Mouse (Mus musculus): ENCODE results near the gene Pfkl. TPM values are rescaled to one million over a fixed set of nuclear protein-coding genes. Genes with fewer than 3 reads are reported as not detected.
"Not testable (repeated sequence)": the region's sequence is repeated elsewhere in the genome, so short reads cannot be mapped to it uniquely, and the experiment has no call there.

Gene Pfkl
- total and polyA plus RNA-seq, 2 experiments from 2014 or later = 98.5 to 166 TPM

DNA sequence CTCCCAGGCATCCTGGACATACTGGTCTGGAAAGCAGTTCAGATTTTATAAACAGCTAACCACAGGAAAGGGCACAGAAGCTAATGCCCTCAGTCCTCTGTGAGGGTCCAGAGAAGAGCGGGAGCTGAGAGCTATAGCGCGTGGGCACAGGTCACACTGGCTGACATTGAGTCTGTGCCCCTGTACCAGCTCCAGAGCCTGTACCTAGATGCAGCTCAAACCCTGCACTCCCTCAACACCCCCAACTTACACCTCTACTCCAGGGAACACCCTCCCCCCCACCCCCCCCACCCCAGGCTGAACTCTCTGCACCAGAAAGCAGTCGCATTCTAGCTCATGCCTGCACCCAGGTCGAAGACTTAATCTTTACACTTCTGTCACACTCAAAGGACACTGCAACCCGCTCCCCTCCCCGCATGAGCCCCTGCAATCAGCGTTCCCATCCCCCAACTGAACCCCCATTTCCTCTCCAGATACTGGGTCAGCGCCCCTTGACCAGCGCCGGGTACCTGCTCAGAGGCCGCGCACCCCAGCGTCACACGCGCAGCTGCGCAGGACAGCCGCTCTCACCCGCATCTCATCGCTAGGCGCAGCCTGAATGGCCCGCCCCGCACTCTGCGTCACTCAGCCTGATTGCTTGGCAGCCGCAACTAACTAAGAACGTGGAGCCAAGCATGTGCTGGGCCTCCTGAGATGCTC, 40.5 kb downstream of the Pfkl start:
- Histone ChIP-seq H3K4me1 (ENCODE audit: insufficient read depth, low read length) (no peaks in the 10 kb centered on the region), H3K9ac (replicated peaks; ENCODE audit: low read length, poor library complexity, severe bottlenecking) (peak overlapping the region; percentile 37), H3K36me3 (ENCODE audit: insufficient read depth, low read length) (0 out of 2 replicates have a peak, but pooled peaks cover 4% of the 10 kb centered on the region), H3K27me3 (ENCODE audit: insufficient read depth, low read length) (peaks cover 3% of the 10 kb centered on the region; the same call in 1 of the 2 replicates), H3K4me3 (ENCODE audit: low read depth, low read length) (peak overlapping the region; percentile 42), H3K9me3 (ENCODE audit: low read length) (no peaks in the 10 kb centered on the region), H3K27ac (ENCODE audit: low read depth, low read length) (no peak overlapping the region), H3K4me2 (ENCODE audit: low read depth, low read length, poor library complexity, severe bottlenecking) (peak overlapping the region; percentile 78)
- 5% methylated on average over 25 of the region's 26 CpGs for WGBS
- ATAC-seq (ENCODE audit: low FRiP score) = peak; percentile 74
- no peak for TF ChIP-seq CTCF (IDR thresholded peaks at IDR 0.05)
- peak; percentile 74 for DNase-seq (ENCODE audit: low spot score)

GRCm38 (mm10) chr10:77963971-77964370, 45.9 kb downstream of the Pfkl start:
- Histone ChIP-seq H3K9me3 (ENCODE audit: low read length) (no peaks in the 10 kb centered on the region), H3K36me3 (ENCODE audit: insufficient read depth, low read length) (0 out of 2 replicates have a peak, but pooled peaks cover 4% of the 10 kb centered on the region), H3K9ac (replicated peaks; ENCODE audit: low read length, poor library complexity, severe bottlenecking) (no peak overlapping the region), H3K4me1 (ENCODE audit: insufficient read depth, low read length) (no peaks in the 10 kb centered on the region), H3K27ac (ENCODE audit: low read depth, low read length) (no peak overlapping the region), H3K4me2 (ENCODE audit: low read depth, low read length, poor library complexity, severe bottlenecking) (no peak overlapping the region), H3K4me3 (ENCODE audit: low read depth, low read length) (no peak overlapping the region), H3K27me3 (ENCODE audit: insufficient read depth, low read length) (peaks cover 3% of the 10 kb centered on the region; the same call in 1 of the 2 replicates)
- TF ChIP-seq CTCF (IDR thresholded peaks at IDR 0.05) = no peak
- DNase-seq (ENCODE audit: low spot score) (no peak), ATAC-seq (ENCODE audit: low FRiP score) (no peak)
- 74% methylated on average over 6 of the region's 6 CpGs for WGBS

DNA sequence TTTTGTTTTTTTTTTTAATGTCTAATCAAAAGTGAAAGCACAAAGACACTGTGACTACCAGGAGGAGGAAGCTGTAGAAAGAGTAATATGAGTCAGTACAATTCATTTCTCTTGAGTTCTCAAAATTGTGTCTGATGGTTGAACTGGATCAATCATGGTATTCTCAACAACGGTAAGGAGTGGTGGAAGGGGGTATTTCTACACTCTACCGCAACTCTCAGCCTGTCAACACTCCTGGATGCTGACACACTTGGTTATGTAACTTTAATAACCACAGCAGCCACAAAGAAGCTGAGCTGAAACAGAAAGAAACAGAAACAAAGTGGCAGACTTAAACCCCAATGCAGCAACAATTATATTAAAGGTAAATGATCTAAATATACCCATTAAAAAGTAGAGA, 47.2 kb downstream of the Pfkl start:
- Histone ChIP-seq H3K4me1 (ENCODE audit: insufficient read depth, low read length) (no peaks in the 10 kb centered on the region), H3K9me3 (ENCODE audit: low read length) (no peaks in the 10 kb centered on the region), H3K4me2 (ENCODE audit: low read depth, low read length, poor library complexity, severe bottlenecking) (no peak overlapping the region), H3K27me3 (ENCODE audit: insufficient read depth, low read length) (no peaks in the 10 kb centered on the region), H3K36me3 (ENCODE audit: insufficient read depth, low read length) (0 out of 2 replicates have a peak, but pooled peaks cover 4% of the 10 kb centered on the region), H3K27ac (ENCODE audit: low read depth, low read length) (no peak overlapping the region), H3K4me3 (ENCODE audit: low read depth, low read length) (no peak overlapping the region), H3K9ac (replicated peaks; ENCODE audit: low read length, poor library complexity, severe bottlenecking) (no peak overlapping the region)
- DNase-seq (ENCODE audit: low spot score) = no peak
- no peak for TF ChIP-seq CTCF (IDR thresholded peaks at IDR 0.05)
- ATAC-seq (ENCODE audit: low FRiP score) = no peak
- 89% methylated on average over 2 of the region's 2 CpGs for WGBS

GRCm38 (mm10) chr10:77950468-77950867, 59.4 kb downstream of the Pfkl start:
- H3K4me3 ChIP-seq (ENCODE audit: low read depth, low read length); H3K9me3 ChIP-seq (ENCODE audit: low read length); H3K4me1 ChIP-seq (ENCODE audit: insufficient read depth, low read length); H3K36me3 ChIP-seq (ENCODE audit: insufficient read depth, low read length); H3K27me3 ChIP-seq (ENCODE audit: insufficient read depth, low read length); H3K4me2 ChIP-seq (ENCODE audit: low read depth, low read length, poor library complexity, severe bottlenecking); H3K9ac ChIP-seq (replicated peaks; ENCODE audit: low read length, poor library complexity, severe bottlenecking); ATAC-seq (ENCODE audit: low FRiP score); DNase-seq (ENCODE audit: low spot score); H3K27ac ChIP-seq (ENCODE audit: low read depth, low read length): not testable (repeated sequence)
- 91% methylated on average over 8 of the region's 12 CpGs for WGBS

DNA sequence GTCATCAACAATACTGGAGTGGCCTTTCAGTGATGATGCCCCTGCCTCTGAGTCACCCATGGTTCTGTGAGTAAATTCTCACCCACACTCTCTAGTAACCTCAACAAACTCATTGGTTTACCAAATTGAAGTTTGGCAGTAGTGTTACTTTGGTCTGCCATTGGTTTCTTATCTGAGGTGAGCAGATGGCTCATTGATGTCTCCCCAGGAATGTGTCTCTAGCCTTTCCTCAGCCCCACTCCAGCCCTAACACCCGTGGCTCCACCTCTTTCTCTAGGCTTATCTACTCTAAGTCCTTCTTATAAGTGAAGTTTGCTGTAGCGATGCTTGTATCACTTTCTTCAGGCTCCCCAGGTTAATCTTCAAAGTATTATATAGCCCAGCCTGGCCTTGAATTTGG, 70.2 kb downstream of the Pfkl start:
- no peaks in the 10 kb centered on the region for H3K9me3 ChIP-seq (ENCODE audit: low read length)
- TF ChIP-seq CTCF (IDR thresholded peaks at IDR 0.05) = no peak
- H3K27ac ChIP-seq (ENCODE audit: low read depth, low read length) = no peak overlapping the region
- WGBS = 77% methylated on average over 2 of the region's 2 CpGs
- no peaks in the 10 kb centered on the region for H3K27me3 ChIP-seq (ENCODE audit: insufficient read depth, low read length)
- H3K4me2 ChIP-seq (ENCODE audit: low read depth, low read length, poor library complexity, severe bottlenecking) = no peak overlapping the region
- ATAC-seq (ENCODE audit: low FRiP score) (no peak), DNase-seq (ENCODE audit: low spot score) (no peak)
- no peak overlapping the region for H3K9ac ChIP-seq (replicated peaks; ENCODE audit: low read length, poor library complexity, severe bottlenecking)
- H3K4me1 ChIP-seq (ENCODE audit: insufficient read depth, low read length) = no peaks in the 10 kb centered on the region
- 0 out of 2 replicates have a peak, but pooled peaks cover 5% of the 10 kb centered on the region for H3K36me3 ChIP-seq (ENCODE audit: insufficient read depth, low read length)
- no peak overlapping the region for H3K4me3 ChIP-seq (ENCODE audit: low read depth, low read length)

Other genes with a start within 250 kb of the Pfkl start
- not detected in 2 replicates for gene Gm3238, start 238.8 kb downstream of the Pfkl start, total RNA-seq (2014; rRNA removed)
- gene Gm3238, start 238.8 kb downstream of the Pfkl start, polyA plus RNA-seq (2015; fragmentation: Nextera tagmentation; extraction: Ambion mirVana) = not detected in 2 replicates
- gene Gm7138, start 233.1 kb downstream of the Pfkl start, total RNA-seq (2014; rRNA removed) = not detected in 2 replicates
- gene Gm7138, start 233.1 kb downstream of the Pfkl start, polyA plus RNA-seq (2015; fragmentation: Nextera tagmentation; extraction: Ambion mirVana) = not detected in 2 replicates
- not detected in 2 replicates for gene Gm3250, start 227.5 kb downstream of the Pfkl start, total RNA-seq (2014; rRNA removed)
- not detected in 2 replicates for gene Gm3250, start 227.5 kb downstream of the Pfkl start, polyA plus RNA-seq (2015; fragmentation: Nextera tagmentation; extraction: Ambion mirVana)
- not detected in 2 replicates for gene Gm7137, start 221.9 kb downstream of the Pfkl start, total RNA-seq (2014; rRNA removed)
- not detected in 2 replicates for gene Gm7137, start 221.9 kb downstream of the Pfkl start, polyA plus RNA-seq (2015; fragmentation: Nextera tagmentation; extraction: Ambion mirVana)
- gene Gm9639, start 215.0 kb downstream of the Pfkl start, total RNA-seq (2014; rRNA removed) = not detected in 2 replicates
- gene Gm9639, start 215.0 kb downstream of the Pfkl start, polyA plus RNA-seq (2015; fragmentation: Nextera tagmentation; extraction: Ambion mirVana) = not detected in 2 replicates
- not detected in 2 replicates for gene Gm19668, start 210.9 kb downstream of the Pfkl start, total RNA-seq (2014; rRNA removed)
- gene Gm19668, start 210.9 kb downstream of the Pfkl start, polyA plus RNA-seq (2015; fragmentation: Nextera tagmentation; extraction: Ambion mirVana) = not detected in 2 replicates
- gene Gm9507, start 198.2 kb downstream of the Pfkl start, total RNA-seq (2014; rRNA removed) = not detected in 2 replicates
- not detected in 2 replicates for gene Gm9507, start 198.2 kb downstream of the Pfkl start, polyA plus RNA-seq (2015; fragmentation: Nextera tagmentation; extraction: Ambion mirVana)
- gene Gm2696, start 195.4 kb downstream of the Pfkl start, total RNA-seq (2014; rRNA removed) = not detected in 2 replicates
- not detected in 2 replicates for gene Gm2696, start 195.4 kb downstream of the Pfkl start, polyA plus RNA-seq (2015; fragmentation: Nextera tagmentation; extraction: Ambion mirVana)
- 0.27 TPM in 1 of 2 replicates, not detected in the other for gene Krtap10-4, start 183.0 kb downstream of the Pfkl start, total RNA-seq (2014; rRNA removed)
- gene Krtap10-4, start 183.0 kb downstream of the Pfkl start, polyA plus RNA-seq (2015; fragmentation: Nextera tagmentation; extraction: Ambion mirVana) = not detected in 2 replicates
- gene Krtap10-10, start 174.1 kb downstream of the Pfkl start, total RNA-seq (2014; rRNA removed) = not detected in 2 replicates
- not detected in 2 replicates for gene Krtap10-10, start 174.1 kb downstream of the Pfkl start, polyA plus RNA-seq (2015; fragmentation: Nextera tagmentation; extraction: Ambion mirVana)
- not detected in 2 replicates for gene Gm36176, start 163.3 kb downstream of the Pfkl start, total RNA-seq (2014; rRNA removed)
- gene Gm36176, start 163.3 kb downstream of the Pfkl start, polyA plus RNA-seq (2015; fragmentation: Nextera tagmentation; extraction: Ambion mirVana) = not detected in 2 replicates
- not detected in 2 replicates for gene Gm10318, start 157.2 kb downstream of the Pfkl start, total RNA-seq (2014; rRNA removed)
- not detected in 2 replicates for gene Gm10318, start 157.2 kb downstream of the Pfkl start, polyA plus RNA-seq (2015; fragmentation: Nextera tagmentation; extraction: Ambion mirVana)
- gene Gm3285, start 148.1 kb downstream of the Pfkl start, total RNA-seq (2014; rRNA removed) = not detected in 2 replicates
- gene Gm3285, start 148.1 kb downstream of the Pfkl start, polyA plus RNA-seq (2015; fragmentation: Nextera tagmentation; extraction: Ambion mirVana) = not detected in 2 replicates
- gene Lrrc3, start 107.5 kb downstream of the Pfkl start, total RNA-seq (2014; rRNA removed) = 36.1 and 39.6 TPM in 2 replicates
- gene Lrrc3, start 107.5 kb downstream of the Pfkl start, polyA plus RNA-seq (2015; fragmentation: Nextera tagmentation; extraction: Ambion mirVana) = 29.7 and 29.9 TPM in 2 replicates
- 7.3 and 12.5 TPM in 2 replicates for gene Trpm2, start 39.5 kb downstream of the Pfkl start, total RNA-seq (2014; rRNA removed)
- 5.6 and 8.0 TPM in 2 replicates for gene Trpm2, start 39.5 kb downstream of the Pfkl start, polyA plus RNA-seq (2015; fragmentation: Nextera tagmentation; extraction: Ambion mirVana)
- gene 1810043G02Rik, start 31.6 kb downstream of the Pfkl start, total RNA-seq (2014; rRNA removed) = 60.0 and 61.7 TPM in 2 replicates
- gene 1810043G02Rik, start 31.6 kb downstream of the Pfkl start, polyA plus RNA-seq (2015; fragmentation: Nextera tagmentation; extraction: Ambion mirVana) = 66.2 and 72.6 TPM in 2 replicates
- not detected in 2 replicates for gene Dnmt3l, start 31.9 kb upstream of the Pfkl start, total RNA-seq (2014; rRNA removed)
- not detected in 2 replicates for gene Dnmt3l, start 31.9 kb upstream of the Pfkl start, polyA plus RNA-seq (2015; fragmentation: Nextera tagmentation; extraction: Ambion mirVana)
- gene Aire, start 33.5 kb upstream of the Pfkl start, total RNA-seq (2014; rRNA removed) = 0.16 and 0.33 TPM in 2 replicates
- 0.20 and 0.31 TPM in 2 replicates for gene Aire, start 33.5 kb upstream of the Pfkl start, polyA plus RNA-seq (2015; fragmentation: Nextera tagmentation; extraction: Ambion mirVana)
- gene Icosl, start 59.2 kb upstream of the Pfkl start, total RNA-seq (2014; rRNA removed) = 1.7 and 1.8 TPM in 2 replicates
- gene Icosl, start 59.2 kb upstream of the Pfkl start, polyA plus RNA-seq (2015; fragmentation: Nextera tagmentation; extraction: Ambion mirVana) = 0.76 and 0.85 TPM in 2 replicates
- 80.0 and 119 TPM in 2 replicates for gene D10Jhu81e, start 159.7 kb upstream of the Pfkl start, total RNA-seq (2014; rRNA removed)
- 24.1 and 26.7 TPM in 2 replicates for gene D10Jhu81e, start 159.7 kb upstream of the Pfkl start, polyA plus RNA-seq (2015; fragmentation: Nextera tagmentation; extraction: Ambion mirVana)
- gene Pwp2, start 175.1 kb upstream of the Pfkl start, total RNA-seq (2014; rRNA removed) = 21.9 and 24.5 TPM in 2 replicates
- gene Pwp2, start 175.1 kb upstream of the Pfkl start, polyA plus RNA-seq (2015; fragmentation: Nextera tagmentation; extraction: Ambion mirVana) = 13.4 and 14.2 TPM in 2 replicates
- 102 and 129 TPM in 2 replicates for gene Trappc10, start 234.6 kb upstream of the Pfkl start, total RNA-seq (2014; rRNA removed)
- 35.1 and 42.2 TPM in 2 replicates for gene Trappc10, start 234.6 kb upstream of the Pfkl start, polyA plus RNA-seq (2015; fragmentation: Nextera tagmentation; extraction: Ambion mirVana)

Measured in midbrain, postnatal 0 days (tissue).